Mouse (Mus musculus): ENCODE data around the gene Trim13. TPM values are rescaled to one million over a fixed set of nuclear protein-coding genes. Genes with fewer than 3 reads are reported as not detected.
"Not testable (repeated sequence)": the region's sequence is repeated elsewhere in the genome, so short reads cannot be mapped to it uniquely, and the experiment has no call there.

Gene Trim13
- polyA plus RNA-seq, 1 experiment from 2014 or later = 22.6 TPM

GRCm38 (mm10) chr14:61604081-61604480 is 6.0 kb downstream of the Trim13 start:
- peaks cover 6% of the 10 kb centered on the region; the same call in 1 of the 2 replicates for H3K36me3 ChIP-seq (ENCODE audit: control insufficient read depth, insufficient read depth, low read length)
- 86% methylated on average over 3 of the region's 3 CpGs for WGBS
- no peaks in the 10 kb centered on the region for H3K27me3 ChIP-seq (ENCODE audit: control insufficient read depth, insufficient read depth, low read length)
- ATAC-seq (ENCODE audit: insufficient read depth, low FRiP score) = no peak
- H3K4me1 ChIP-seq (ENCODE audit: control insufficient read depth, insufficient read depth, low read length) = peaks cover 10% of the 10 kb centered on the region
- no peak overlapping the region for H3K4me2 ChIP-seq (ENCODE audit: low read depth, low read length)
- H3K27ac ChIP-seq (ENCODE audit: low read length) = no peak overlapping the region
- no peak overlapping the region for H3K4me3 ChIP-seq (replicated peaks; ENCODE audit: low read length)
- no peaks in the 10 kb centered on the region for H3K9me3 ChIP-seq (replicated peaks; ENCODE audit: control insufficient read depth, low read length)
- no peak overlapping the region for H3K9ac ChIP-seq (ENCODE audit: low read length)

- H3K4me3 ChIP-seq (replicated peaks; ENCODE audit: low read length); H3K27me3 ChIP-seq (ENCODE audit: control insufficient read depth, insufficient read depth, low read length); H3K9me3 ChIP-seq (replicated peaks; ENCODE audit: control insufficient read depth, low read length); H3K9ac ChIP-seq (ENCODE audit: low read length); H3K4me1 ChIP-seq (ENCODE audit: control insufficient read depth, insufficient read depth, low read length); H3K36me3 ChIP-seq (ENCODE audit: control insufficient read depth, insufficient read depth, low read length); H3K4me2 ChIP-seq (ENCODE audit: low read depth, low read length); H3K27ac ChIP-seq (ENCODE audit: low read length); ATAC-seq (ENCODE audit: insufficient read depth, low FRiP score): not testable (repeated sequence)
- WGBS = 84% methylated on average over 2 of the region's 2 CpGs
Observed at GRCm38 (mm10) chr14:61606088-61606487, 8.0 kb downstream of the Trim13 start.

DNA sequence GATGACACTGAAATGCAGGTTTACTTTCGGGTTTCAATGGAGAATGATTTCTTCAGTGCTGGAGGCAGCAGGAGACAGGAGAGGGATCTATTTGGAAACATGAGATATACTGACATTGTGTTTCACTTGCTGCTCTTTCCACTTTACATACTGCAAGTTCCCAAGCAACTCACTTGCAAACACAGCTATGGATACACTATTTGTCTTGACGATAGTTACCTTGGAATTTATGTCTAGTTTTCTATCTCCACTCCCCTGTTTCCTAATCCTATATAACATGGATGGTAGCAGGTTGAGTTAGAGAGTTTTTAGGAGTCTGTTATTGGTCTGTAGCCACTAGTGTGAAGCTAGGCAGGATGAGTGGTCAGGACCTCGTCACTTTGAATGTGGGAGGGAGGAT is 9.1 kb downstream of the Trim13 start, which contains the start of gene Kcnrg:
TSS of gene Kcnrg (plus strand) at position 301 of the 400 bp plus-strand sequence.
- no peak within 1 kb of the TSS for H3K9ac ChIP-seq (ENCODE audit: low read length)
- H3K4me3 ChIP-seq (replicated peaks; ENCODE audit: low read length) = no peak within 1 kb of the TSS
- no peaks in the 10 kb centered on the region for H3K4me1 ChIP-seq (ENCODE audit: control insufficient read depth, insufficient read depth, low read length)
- peaks cover 6% of the 10 kb centered on the region; the same call in 1 of the 2 replicates for H3K36me3 ChIP-seq (ENCODE audit: control insufficient read depth, insufficient read depth, low read length)
- 76% methylated on average over 3 of the region's 3 CpGs for WGBS
- H3K27me3 ChIP-seq (ENCODE audit: control insufficient read depth, insufficient read depth, low read length) = no peaks in the 10 kb centered on the region
- no peak within 1 kb of the TSS for H3K27ac ChIP-seq (ENCODE audit: low read length)
- no peak for ATAC-seq (ENCODE audit: insufficient read depth, low FRiP score)
- H3K9me3 ChIP-seq (replicated peaks; ENCODE audit: control insufficient read depth, low read length) = no peaks in the 10 kb centered on the region
- H3K4me2 ChIP-seq (ENCODE audit: low read depth, low read length) = no peak within 1 kb of the TSS

DNA sequence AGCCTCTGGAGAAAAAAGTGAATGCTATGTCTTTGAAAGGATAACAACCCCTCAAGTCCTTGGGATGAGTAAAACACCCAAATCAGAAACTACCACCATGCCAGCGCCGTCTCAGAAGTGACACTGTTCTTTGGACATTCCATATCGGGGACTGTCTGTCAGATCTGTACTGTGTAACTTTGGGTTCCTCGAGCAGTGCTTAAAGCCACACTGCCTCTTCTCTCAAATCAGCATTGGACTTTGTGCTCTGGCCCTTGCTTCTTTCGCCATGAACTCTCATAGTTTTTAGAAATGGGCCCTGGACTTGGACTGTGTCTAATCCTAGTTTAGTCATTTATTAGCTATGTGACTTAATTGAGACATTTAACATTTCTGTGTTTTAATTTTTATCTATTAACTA is 13.7 kb downstream of the Trim13 start:
- H3K4me1 ChIP-seq (ENCODE audit: control insufficient read depth, insufficient read depth, low read length) = no peaks in the 10 kb centered on the region
- ATAC-seq (ENCODE audit: insufficient read depth, low FRiP score) = no peak
- H3K4me3 ChIP-seq (replicated peaks; ENCODE audit: low read length) = no peak overlapping the region
- no peak overlapping the region for H3K9ac ChIP-seq (ENCODE audit: low read length)
- no peaks in the 10 kb centered on the region for H3K27me3 ChIP-seq (ENCODE audit: control insufficient read depth, insufficient read depth, low read length)
- H3K9me3 ChIP-seq (replicated peaks; ENCODE audit: control insufficient read depth, low read length) = no peaks in the 10 kb centered on the region
- H3K27ac ChIP-seq (ENCODE audit: low read length) = no peak overlapping the region
- WGBS = 91% methylated on average over 5 of the region's 5 CpGs
- no peaks in the 10 kb centered on the region; the same call in 1 of the 2 replicates for H3K36me3 ChIP-seq (ENCODE audit: control insufficient read depth, insufficient read depth, low read length)
- no peak overlapping the region for H3K4me2 ChIP-seq (ENCODE audit: low read depth, low read length)

DNA sequence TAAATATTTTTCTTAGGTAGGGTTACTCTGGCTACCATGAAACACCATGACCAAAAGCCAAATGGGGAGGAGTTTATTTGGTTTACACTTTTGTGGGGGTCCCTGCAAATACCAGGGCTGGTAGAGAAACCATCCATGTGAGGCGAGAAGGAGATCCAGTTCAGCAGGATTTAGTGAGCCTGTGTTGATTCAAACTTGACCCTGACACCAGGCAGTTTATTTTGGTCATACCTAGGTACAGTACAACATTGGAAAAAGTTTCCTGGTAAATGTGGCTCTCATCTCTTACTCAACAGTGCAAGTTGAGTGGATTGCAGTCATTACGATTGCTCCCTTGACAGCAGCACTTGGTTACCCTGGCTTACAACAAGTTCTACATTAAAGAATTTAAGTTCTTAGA is 15.3 kb downstream of the Trim13 start:
- Histone ChIP-seq H3K4me3 (replicated peaks; ENCODE audit: low read length) (no peak overlapping the region), H3K36me3 (ENCODE audit: control insufficient read depth, insufficient read depth, low read length) (no peaks in the 10 kb centered on the region; the same call in 1 of the 2 replicates), H3K9ac (ENCODE audit: low read length) (no peak overlapping the region), H3K4me1 (ENCODE audit: control insufficient read depth, insufficient read depth, low read length) (no peaks in the 10 kb centered on the region), H3K4me2 (ENCODE audit: low read depth, low read length) (no peak overlapping the region), H3K9me3 (replicated peaks; ENCODE audit: control insufficient read depth, low read length) (no peaks in the 10 kb centered on the region), H3K27ac (ENCODE audit: low read length) (no peak overlapping the region), H3K27me3 (ENCODE audit: control insufficient read depth, insufficient read depth, low read length) (no peaks in the 10 kb centered on the region)
- 81% methylated on average over 2 of the region's 2 CpGs for WGBS
- ATAC-seq (ENCODE audit: insufficient read depth, low FRiP score) = no peak

DNA sequence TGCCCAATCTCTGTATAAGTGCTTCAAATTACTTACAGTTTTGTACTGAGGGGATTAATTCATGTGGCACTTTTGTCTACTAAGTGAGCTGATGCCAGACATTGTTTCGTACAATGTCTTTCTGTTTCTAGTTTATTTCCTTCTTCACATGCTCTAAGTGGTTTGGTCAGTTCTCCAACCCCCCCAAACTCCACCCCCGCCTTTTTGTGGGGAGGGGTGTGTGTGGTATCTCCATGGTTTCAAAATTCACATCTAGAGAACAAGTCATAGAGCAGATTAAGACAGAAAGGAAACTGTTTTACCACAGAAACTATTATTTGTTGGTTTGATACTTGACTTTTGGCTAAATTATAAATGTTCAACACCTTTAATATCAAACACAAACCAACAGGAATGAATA is 22.3 kb downstream of the Trim13 start:
- no peak overlapping the region for H3K9ac ChIP-seq (ENCODE audit: low read length)
- no peaks in the 10 kb centered on the region for H3K4me1 ChIP-seq (ENCODE audit: control insufficient read depth, insufficient read depth, low read length)
- H3K27ac ChIP-seq (ENCODE audit: low read length) = no peak overlapping the region
- no peak overlapping the region for H3K4me2 ChIP-seq (ENCODE audit: low read depth, low read length)
- H3K27me3 ChIP-seq (ENCODE audit: control insufficient read depth, insufficient read depth, low read length) = no peaks in the 10 kb centered on the region
- WGBS = 89% methylated on average over 2 of the region's 2 CpGs
- peaks cover 4% of the 10 kb centered on the region for H3K36me3 ChIP-seq (ENCODE audit: control insufficient read depth, insufficient read depth, low read length)
- no peaks in the 10 kb centered on the region for H3K9me3 ChIP-seq (replicated peaks; ENCODE audit: control insufficient read depth, low read length)
- no peak for ATAC-seq (ENCODE audit: insufficient read depth, low FRiP score)
- no peak overlapping the region for H3K4me3 ChIP-seq (replicated peaks; ENCODE audit: low read length)

GRCm38 (mm10) chr14:61635969-61636368 is 37.9 kb downstream of the Trim13 start:
- no peak overlapping the region for H3K4me2 ChIP-seq (ENCODE audit: low read depth, low read length)
- no peaks in the 10 kb centered on the region for H3K27me3 ChIP-seq (ENCODE audit: control insufficient read depth, insufficient read depth, low read length)

GRCm38 (mm10) chr14:61642668-61643067 is 44.6 kb downstream of the Trim13 start:
- no peak overlapping the region for H3K9ac ChIP-seq (ENCODE audit: low read length)
- H3K27me3 ChIP-seq (ENCODE audit: control insufficient read depth, insufficient read depth, low read length) = no peaks in the 10 kb centered on the region
- WGBS = 39% methylated on average over 1 of the region's 1 CpGs
- no peaks in the 10 kb centered on the region for H3K36me3 ChIP-seq (ENCODE audit: control insufficient read depth, insufficient read depth, low read length)
- no peak overlapping the region for H3K27ac ChIP-seq (ENCODE audit: low read length)
- no peaks in the 10 kb centered on the region for H3K9me3 ChIP-seq (replicated peaks; ENCODE audit: control insufficient read depth, low read length)
- H3K4me2 ChIP-seq (ENCODE audit: low read depth, low read length) = no peak overlapping the region
- H3K4me3 ChIP-seq (replicated peaks; ENCODE audit: low read length) = no peak overlapping the region
- ATAC-seq (ENCODE audit: insufficient read depth, low FRiP score) = no peak
- H3K4me1 ChIP-seq (ENCODE audit: control insufficient read depth, insufficient read depth, low read length) = no peaks in the 10 kb centered on the region

More at GRCm38 (mm10) chr14:61635969-61636368, 37.9 kb downstream of the Trim13 start:
- no peak for ATAC-seq (ENCODE audit: insufficient read depth, low FRiP score)
- Histone ChIP-seq H3K9ac (ENCODE audit: low read length) (no peak overlapping the region), H3K27ac (ENCODE audit: low read length) (no peak overlapping the region), H3K4me3 (replicated peaks; ENCODE audit: low read length) (no peak overlapping the region), H3K36me3 (ENCODE audit: control insufficient read depth, insufficient read depth, low read length) (0 out of 2 replicates have a peak, but pooled peaks cover 3% of the 10 kb centered on the region), H3K9me3 (replicated peaks; ENCODE audit: control insufficient read depth, low read length) (no peaks in the 10 kb centered on the region), H3K4me1 (ENCODE audit: control insufficient read depth, insufficient read depth, low read length) (no peaks in the 10 kb centered on the region)

GRCm38 (mm10) chr14:61645547-61645946 is 47.5 kb downstream of the Trim13 start:
- no peaks in the 10 kb centered on the region for H3K36me3 ChIP-seq (ENCODE audit: control insufficient read depth, insufficient read depth, low read length)
- H3K4me2 ChIP-seq (ENCODE audit: low read depth, low read length) = no peak overlapping the region
- no peak overlapping the region for H3K4me3 ChIP-seq (replicated peaks; ENCODE audit: low read length)
- ATAC-seq (ENCODE audit: insufficient read depth, low FRiP score) = no peak
- WGBS = 52% methylated on average over 1 of the region's 1 CpGs
- H3K27me3 ChIP-seq (ENCODE audit: control insufficient read depth, insufficient read depth, low read length) = no peaks in the 10 kb centered on the region
- 0 out of 2 replicates have a peak, but pooled peaks cover 6% of the 10 kb centered on the region for H3K4me1 ChIP-seq (ENCODE audit: control insufficient read depth, insufficient read depth, low read length)
- no peak overlapping the region for H3K9ac ChIP-seq (ENCODE audit: low read length)
- H3K27ac ChIP-seq (ENCODE audit: low read length) = no peak overlapping the region
- H3K9me3 ChIP-seq (replicated peaks; ENCODE audit: control insufficient read depth, low read length) = no peaks in the 10 kb centered on the region
